In the genomic region with DNA sequence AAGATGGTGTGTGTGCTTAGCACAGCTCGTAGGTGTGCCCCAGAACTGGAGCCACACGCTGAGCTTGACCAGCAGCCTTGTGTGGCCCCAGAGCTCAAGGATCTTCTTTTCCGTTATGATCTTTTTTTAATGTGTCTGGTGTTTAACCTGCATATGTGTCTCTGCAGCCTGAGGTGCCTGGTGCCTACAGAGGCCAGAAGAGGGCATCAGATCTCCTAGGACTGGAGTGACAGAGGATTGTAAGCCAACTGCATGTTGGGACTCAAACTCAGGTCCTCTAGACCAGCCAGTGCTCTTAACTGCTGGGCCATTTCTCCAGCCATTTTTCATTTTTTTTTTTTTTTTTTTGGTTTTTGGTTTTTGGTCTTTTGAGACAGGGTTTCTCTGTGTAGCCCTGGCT, we compare ENCODE assay signal across 13 mouse cellular contexts. TPM values are rescaled to one million over a fixed set of nuclear protein-coding genes. Genes with fewer than 3 reads are reported as not detected.
DNase-seq lines count a peak whose midpoint lies in the region; ATAC-seq and TF ChIP-seq lines count a peak whose summit lies in the region.
"Had no signal": no experiment of that assay in that cellular context is flagged by ENCODE, and none has a peak within 500 bp of the region (broad histone marks: within the 10 kb centered on the region; RNA-seq: fewer than 3 reads in every experiment).

No protein-coding gene starts in this region.

- H3K4me2 ChIP-seq in heart, embryonic 12.5 days, result no peak overlapping the region
- no peak overlapping the region for H3K4me2 ChIP-seq in liver, embryonic 14.5 days (ENCODE audit: low read depth)
- H3K4me2 ChIP-seq in heart, embryonic 11.5 days, result no peak overlapping the region
- H3K4me2 ChIP-seq: midbrain, embryonic 11.5 days; stomach, embryonic 15.5 days had no signal

- H3K27me3 ChIP-seq in heart, embryonic 12.5 days (replicated peaks), result no peaks in the 10 kb centered on the region
- no peaks in the 10 kb centered on the region for H3K27me3 ChIP-seq in liver, embryonic 14.5 days (ENCODE audit: control insufficient read depth, insufficient read depth, low read length)
- H3K27me3 ChIP-seq in limb, embryonic 10.5 days (ENCODE audit: low read depth, poor library complexity, severe bottlenecking), result no peaks in the 10 kb centered on the region
- H3K27me3 ChIP-seq in heart, embryonic 11.5 days (ENCODE audit: control insufficient read depth, insufficient read depth, low read length), result no peaks in the 10 kb centered on the region
- H3K27me3 ChIP-seq: stomach, embryonic 15.5 days had no signal

- no peak for TF ChIP-seq EP300 in liver, embryonic 14.5 days (IDR thresholded peaks at IDR 0.05; ENCODE audit: low read depth)

- no peak for DNase-seq in heart, postnatal 10 days
- peak; percentile 20 for DNase-seq in thymus, postnatal 0 days (ENCODE audit: low spot score)
- no peak for DNase-seq in thymus, adult 18-20 months
- DNase-seq in liver, embryonic 14.5 days (ENCODE audit: low read depth in 3 of 3, low spot score in 3 of 3), result no peak
- DNase-seq in limb, embryonic 10.5 days (ENCODE audit: low spot score), result no peak
- DNase-seq in ovary, postnatal 10 days (ENCODE audit: low spot score), result no peak
- DNase-seq: embryo, embryonic 11 days had no signal

- H3K27ac ChIP-seq in heart, embryonic 12.5 days (ENCODE audit: poor library complexity, severe bottlenecking), result no peak overlapping the region
- H3K27ac ChIP-seq in liver, embryonic 14.5 days, result no peak overlapping the region
- no peak overlapping the region for H3K27ac ChIP-seq in limb, embryonic 10.5 days
- H3K27ac ChIP-seq in heart, embryonic 11.5 days (ENCODE audit: low read depth, low read length), result no peak overlapping the region
- H3K27ac ChIP-seq: stomach, embryonic 15.5 days had no signal

- intact Hi-C loops in heart, postnatal 10 days (cut with DNase I), result loop anchor here (5.0 kb wide), 1 partner anchor 58 kb away; a partner anchor contains a TSS

- H3K4me1 ChIP-seq in heart, embryonic 12.5 days (replicated peaks), result peaks cover 19% of the 10 kb centered on the region
- peaks cover 3 to 6% of the 10 kb centered on the region in 2 experiments for H3K4me1 ChIP-seq in liver, embryonic 14.5 days (replicated peaks; ENCODE audit: control insufficient read depth in 2 of 2, insufficient read depth in 2 of 2, low read length in 1 of 2)
- H3K4me1 ChIP-seq in limb, embryonic 10.5 days, result peaks cover 7% of the 10 kb centered on the region
- peaks cover 6% of the 10 kb centered on the region for H3K4me1 ChIP-seq in heart, embryonic 11.5 days (ENCODE audit: control insufficient read depth, insufficient read depth, low read length)

- WGBS in heart, embryonic 12.5 days, result 84% methylated on average over 3 of the region's 3 CpGs
- WGBS in liver, embryonic 14.5 days (ENCODE audit: insufficient replicate concordance), result 83% methylated on average over 3 of the region's 3 CpGs
- 94% methylated on average over 3 of the region's 3 CpGs for WGBS in limb, embryonic 10.5 days
- 85% methylated on average over 3 of the region's 3 CpGs for WGBS in heart, embryonic 11.5 days (ENCODE audit: insufficient replicate concordance)

- no peaks in the 10 kb centered on the region for H3K9me3 ChIP-seq in heart, embryonic 12.5 days (replicated peaks)
- no peaks in the 10 kb centered on the region for H3K9me3 ChIP-seq in liver, embryonic 14.5 days (ENCODE audit: control insufficient read depth, low read length)
- no peaks in the 10 kb centered on the region for H3K9me3 ChIP-seq in limb, embryonic 10.5 days (replicated peaks)
- no peaks in the 10 kb centered on the region for H3K9me3 ChIP-seq in heart, embryonic 11.5 days (replicated peaks; ENCODE audit: control insufficient read depth, low read length)
- H3K9me3 ChIP-seq: G1E; stomach, embryonic 15.5 days had no signal

- H3K9ac ChIP-seq in heart, embryonic 12.5 days, result 0 out of 2 replicates have a peak overlapping the region, but pooled peaks have one; percentile 1
- H3K9ac ChIP-seq in liver, embryonic 14.5 days (replicated peaks), result no peak overlapping the region
- H3K9ac ChIP-seq in heart, embryonic 11.5 days (ENCODE audit: low read depth, low read length), result no peak overlapping the region
- H3K9ac ChIP-seq: stomach, embryonic 15.5 days had no signal

- H3K4me3 ChIP-seq in heart, embryonic 12.5 days, result no peak overlapping the region
- no peak overlapping the region for H3K4me3 ChIP-seq in liver, embryonic 14.5 days (ENCODE audit: insufficient read depth in 1 of 2, low read depth in 2 of 2, low read length in 2 of 2)
- H3K4me3 ChIP-seq in limb, embryonic 10.5 days, result no peak overlapping the region
- no peak overlapping the region for H3K4me3 ChIP-seq in heart, embryonic 11.5 days (ENCODE audit: low read depth, low read length)
- H3K4me3 ChIP-seq: stomach, embryonic 15.5 days had no signal

- ATAC-seq in heart, embryonic 12.5 days (ENCODE audit: insufficient number of reproducible peaks, low FRiP score), result no peak
- no peak for ATAC-seq in liver, embryonic 14.5 days (ENCODE audit: insufficient read depth)
- no peak for ATAC-seq in heart, embryonic 11.5 days (replicated peaks; ENCODE audit: insufficient number of reproducible peaks, low FRiP score, low TSS enrichment)
- ATAC-seq: forebrain, embryonic 14.5 days had no signal

- peaks cover 57% of the 10 kb centered on the region for H3K36me3 ChIP-seq in heart, embryonic 12.5 days
- H3K36me3 ChIP-seq in liver, embryonic 14.5 days (replicated peaks; ENCODE audit: control insufficient read depth, insufficient read depth, low read depth), result peaks cover 24% of the 10 kb centered on the region
- H3K36me3 ChIP-seq in limb, embryonic 10.5 days, result peaks cover 64% of the 10 kb centered on the region
- peaks cover 9% of the 10 kb centered on the region for H3K36me3 ChIP-seq in heart, embryonic 11.5 days (ENCODE audit: control insufficient read depth, insufficient read depth, low read length)

- TF ChIP-seq CTCF in liver, embryonic 14.5 days (IDR thresholded peaks at IDR 0.05; ENCODE audit: low read depth), result peak; percentile 72

RNA-seq across cellular contexts. Expression of a gene that starts 5.3 kb away (rescaled TPM):
- polyA plus RNA-seq in heart, embryonic 12.5 days (2016; fragmentation: Nextera tagmentation; extraction: Ambion mirVana), result 76.0 and 79.9 TPM in 2 replicates
- 100 to 1,000 TPM; 131 to 134 TPM for total RNA-seq in heart, postnatal 10 days (2021)
- 38.5 TPM in 2 replicates for polyA plus RNA-seq in thymus, postnatal 0 days (2015; fragmentation: Nextera tagmentation; extraction: Ambion mirVana)
- polyA plus RNA-seq in liver, embryonic 14.5 days (2012; rRNA removed), result 8.2 and 10.3 TPM in 2 replicates
- 28.4 and 28.7 TPM in 2 replicates for polyA plus RNA-seq in liver, embryonic 14.5 days (2014; fragmentation: Nextera tagmentation; extraction: Ambion mirVana)
- polyA plus RNA-seq in limb, embryonic 10.5 days (2016; fragmentation: Nextera tagmentation; extraction: Ambion mirVana), result 54.1 and 57.2 TPM in 2 replicates
- 79.6 and 81.8 TPM in 2 replicates for polyA plus RNA-seq in heart, embryonic 11.5 days (2014; fragmentation: Nextera tagmentation; extraction: Ambion mirVana)

RNA-seq across cellular contexts. Expression of a gene that starts 12.0 kb away (rescaled TPM):
- 152 and 175 TPM in 2 replicates for polyA plus RNA-seq in heart, embryonic 12.5 days (2016; fragmentation: Nextera tagmentation; extraction: Ambion mirVana)
- total RNA-seq in heart, postnatal 10 days (2021), result 100 to 1,000 TPM; 296 to 317 TPM
- 88.3 and 98.7 TPM in 2 replicates for polyA plus RNA-seq in thymus, postnatal 0 days (2015; fragmentation: Nextera tagmentation; extraction: Ambion mirVana)
- polyA plus RNA-seq in liver, embryonic 14.5 days (2012; rRNA removed), result 84.1 and 97.0 TPM in 2 replicates
- polyA plus RNA-seq in liver, embryonic 14.5 days (2014; fragmentation: Nextera tagmentation; extraction: Ambion mirVana), result 60.2 and 68.3 TPM in 2 replicates
- polyA plus RNA-seq in limb, embryonic 10.5 days (2016; fragmentation: Nextera tagmentation; extraction: Ambion mirVana), result 159 and 160 TPM in 2 replicates
- 58.0 and 77.3 TPM in 2 replicates for polyA plus RNA-seq in heart, embryonic 11.5 days (2014; fragmentation: Nextera tagmentation; extraction: Ambion mirVana)

RNA-seq across cellular contexts. Expression of a gene that starts 16.1 kb away (rescaled TPM):
- 1,319 and 1,320 TPM in 2 replicates for polyA plus RNA-seq in heart, embryonic 12.5 days (2016; fragmentation: Nextera tagmentation; extraction: Ambion mirVana)
- 100 to 1,000 TPM; 183 to 245 TPM for total RNA-seq in heart, postnatal 10 days (2021)
- polyA plus RNA-seq in thymus, postnatal 0 days (2015; fragmentation: Nextera tagmentation; extraction: Ambion mirVana), result 1,203 and 1,571 TPM in 2 replicates
- polyA plus RNA-seq in liver, embryonic 14.5 days (2012; rRNA removed), result 63.0 and 152 TPM in 2 replicates
- polyA plus RNA-seq in liver, embryonic 14.5 days (2014; fragmentation: Nextera tagmentation; extraction: Ambion mirVana), result 636 and 642 TPM in 2 replicates
- 1,816 and 1,865 TPM in 2 replicates for polyA plus RNA-seq in limb, embryonic 10.5 days (2016; fragmentation: Nextera tagmentation; extraction: Ambion mirVana)
- polyA plus RNA-seq in heart, embryonic 11.5 days (2014; fragmentation: Nextera tagmentation; extraction: Ambion mirVana), result 1,523 and 1,540 TPM in 2 replicates

RNA-seq across cellular contexts. Expression of a gene that starts 42.2 kb away (rescaled TPM):
- 147 and 160 TPM in 2 replicates for polyA plus RNA-seq in heart, embryonic 12.5 days (2016; fragmentation: Nextera tagmentation; extraction: Ambion mirVana)
- 10 to 100 TPM; 35.5 to 39.1 TPM for total RNA-seq in heart, postnatal 10 days (2021)
- polyA plus RNA-seq in thymus, postnatal 0 days (2015; fragmentation: Nextera tagmentation; extraction: Ambion mirVana), result 236 and 257 TPM in 2 replicates
- 31.8 and 46.2 TPM in 2 replicates for polyA plus RNA-seq in liver, embryonic 14.5 days (2012; rRNA removed)
- 81.6 and 93.6 TPM in 2 replicates for polyA plus RNA-seq in liver, embryonic 14.5 days (2014; fragmentation: Nextera tagmentation; extraction: Ambion mirVana)
- polyA plus RNA-seq in limb, embryonic 10.5 days (2016; fragmentation: Nextera tagmentation; extraction: Ambion mirVana), result 444 and 468 TPM in 2 replicates
- 140 and 149 TPM in 2 replicates for polyA plus RNA-seq in heart, embryonic 11.5 days (2014; fragmentation: Nextera tagmentation; extraction: Ambion mirVana)

RNA-seq across cellular contexts. Expression of a gene that starts 49.1 kb away (rescaled TPM):
- polyA plus RNA-seq in heart, embryonic 12.5 days (2016; fragmentation: Nextera tagmentation; extraction: Ambion mirVana), result 63.2 and 68.6 TPM in 2 replicates
- 10 to 100 TPM; 28.9 to 30.8 TPM for total RNA-seq in heart, postnatal 10 days (2021)
- polyA plus RNA-seq in thymus, postnatal 0 days (2015; fragmentation: Nextera tagmentation; extraction: Ambion mirVana), result 229 and 231 TPM in 2 replicates
- polyA plus RNA-seq in liver, embryonic 14.5 days (2012; rRNA removed), result 45.0 and 55.2 TPM in 2 replicates
- polyA plus RNA-seq in liver, embryonic 14.5 days (2014; fragmentation: Nextera tagmentation; extraction: Ambion mirVana), result 95.5 and 106 TPM in 2 replicates
- 130 and 157 TPM in 2 replicates for polyA plus RNA-seq in limb, embryonic 10.5 days (2016; fragmentation: Nextera tagmentation; extraction: Ambion mirVana)
- 86.9 and 90.6 TPM in 2 replicates for polyA plus RNA-seq in heart, embryonic 11.5 days (2014; fragmentation: Nextera tagmentation; extraction: Ambion mirVana)
